Mouse (Mus musculus) adrenal gland, postnatal 14 days (tissue): ENCODE measurements around the gene Gm49396. TPM values are rescaled to one million over a fixed set of nuclear protein-coding genes. Genes with fewer than 3 reads are reported as not detected.

Experiments
- DNase-seq: peaks from one replicate; pipeline ENCODE4 v3.0.0; 2021; ENCODE audit warnings: mixed read lengths
- long read RNA-seq, 2 experiments: library from polyadenylated mRNA; stranded (forward); transcript quantifications; one replicate each; pipeline ENCODE4 v2.0.0; 2021
- total RNA-seq: library from RNA; stranded (reverse); gene quantifications from 2 replicates; pipeline ENCODE4 v1.2.3, GENCODE M21; 2021

Gene Gm49396
- total RNA-seq: 3.8 and 4.6 TPM in 2 replicates
- long read RNA-seq, experiment 1, partial matches to known transcripts: 5 of 22 reads
- long read RNA-seq, experiment 1, other reads (novel, unspliced or antisense): 16 of 22 reads
- long read RNA-seq, experiment 2, partial matches to known transcripts: 7 of 29 reads
- long read RNA-seq, experiment 2, other reads (novel, unspliced or antisense): 20 of 29 reads

DNA sequence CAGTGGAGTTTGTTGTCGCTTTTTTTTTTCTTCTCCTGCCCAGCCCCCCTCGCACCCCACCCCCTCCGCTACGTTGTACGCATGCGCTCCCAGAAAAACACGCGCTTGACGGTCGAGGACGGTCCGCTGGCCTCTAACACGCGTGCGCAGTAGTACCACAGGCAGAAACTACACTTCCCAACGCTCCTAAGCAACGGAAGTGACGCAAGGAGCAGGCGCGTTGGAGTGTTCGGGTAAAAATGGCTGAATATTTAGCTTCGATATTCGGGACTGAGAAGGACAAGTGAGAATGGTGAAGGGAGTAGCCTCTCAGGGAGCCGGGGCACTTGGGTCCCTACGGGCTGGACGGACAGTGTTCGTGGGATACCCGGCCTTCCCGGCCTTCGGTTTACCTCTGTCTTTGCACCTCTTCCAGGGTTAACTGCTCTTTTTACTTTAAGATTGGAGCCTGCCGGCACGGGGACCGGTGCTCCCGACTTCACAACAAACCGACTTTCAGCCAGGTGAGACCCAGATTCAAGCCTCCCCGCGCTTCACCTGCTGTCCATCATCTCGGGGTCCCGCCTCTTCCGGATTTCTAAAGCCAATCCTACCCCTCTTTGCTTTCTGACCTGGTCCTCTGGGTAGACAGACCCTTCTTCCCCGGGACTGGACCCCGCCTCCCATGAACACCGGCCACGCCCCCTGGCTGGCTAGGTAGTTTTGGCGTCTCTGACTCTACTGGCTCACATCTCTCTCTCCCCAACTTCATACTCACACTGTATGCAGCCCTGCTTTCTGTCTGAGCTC, at the start of gene Gm49396, which contains the start of the genes U2af1l4 and Psenen:
TSS of gene Gm49396 (plus strand) at position 228 of the 789 bp plus-strand sequence.
TSS of gene U2af1l4 (plus strand) at position 185 of the 789 bp plus-strand sequence.
TSS of gene Psenen (minus strand) at position 511 of the 789 bp plus-strand sequence.
- peak; percentile 98 for DNase-seq

GRCm38 (mm10) chr7:30515003-30515760, 48.0 kb upstream of the Gm49396 start:
- no peak for DNase-seq

- DNase-seq: no peak
Measured at GRCm38 (mm10) chr7:30518325-30518724, 44.8 kb upstream of the Gm49396 start.

- no peak for DNase-seq
Measured at GRCm38 (mm10) chr7:30520396-30520795, 42.7 kb upstream of the Gm49396 start.

- DNase-seq: no peak
Measured at GRCm38 (mm10) chr7:30520856-30521255, 42.3 kb upstream of the Gm49396 start.

DNA sequence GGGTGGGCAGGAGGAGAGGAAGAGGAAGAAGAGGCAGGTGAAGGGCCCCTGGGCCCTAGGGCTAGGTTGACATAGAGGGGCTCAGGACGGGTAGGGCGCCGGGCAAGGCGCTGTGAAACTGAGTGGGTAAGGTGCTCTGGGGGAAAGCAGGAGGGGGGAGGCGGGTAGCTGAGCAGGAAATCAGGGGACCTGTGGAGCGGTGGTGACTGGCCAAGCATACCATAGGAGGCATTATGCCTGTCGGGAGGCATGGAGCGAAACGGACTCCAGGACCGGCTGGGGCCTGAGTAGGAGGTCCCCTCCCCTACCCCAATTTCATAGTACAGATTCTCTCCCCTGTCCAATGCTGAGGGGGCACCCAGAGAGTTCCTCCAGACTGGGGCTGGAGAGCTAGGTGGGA, 40.3 kb upstream of the Gm49396 start:
- DNase-seq: no peak

DNA sequence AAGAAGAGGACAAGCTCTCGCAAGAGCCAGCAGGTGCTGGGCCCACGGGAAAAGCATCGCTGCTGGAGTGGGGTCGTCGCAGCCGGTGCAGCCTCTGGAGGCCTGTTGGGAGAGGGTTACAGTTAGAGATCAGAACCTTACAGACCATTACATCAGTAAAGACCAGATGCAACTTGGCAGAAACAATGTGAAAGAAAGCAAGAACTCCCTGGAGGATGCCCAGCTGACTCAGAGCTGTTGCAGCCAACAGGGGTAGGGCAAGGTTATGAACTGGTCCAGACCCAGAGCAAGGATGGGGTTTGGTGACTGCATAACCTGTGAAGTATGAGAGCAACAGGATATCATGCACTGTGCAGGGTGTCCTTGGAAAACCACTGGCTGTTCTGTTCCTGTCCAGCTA, 38.7 kb upstream of the Gm49396 start:
- peak; percentile 20 for DNase-seq

GRCm38 (mm10) chr7:30525954-30526353, 37.2 kb upstream of the Gm49396 start:
- DNase-seq: no peak

- no peak for DNase-seq
Measured at GRCm38 (mm10) chr7:30526399-30526798, 36.7 kb upstream of the Gm49396 start.

GRCm38 (mm10) chr7:30526981-30527380, 36.2 kb upstream of the Gm49396 start:
- no peak for DNase-seq

GRCm38 (mm10) chr7:30531291-30531815, 31.8 kb upstream of the Gm49396 start:
- no peak for DNase-seq

DNA sequence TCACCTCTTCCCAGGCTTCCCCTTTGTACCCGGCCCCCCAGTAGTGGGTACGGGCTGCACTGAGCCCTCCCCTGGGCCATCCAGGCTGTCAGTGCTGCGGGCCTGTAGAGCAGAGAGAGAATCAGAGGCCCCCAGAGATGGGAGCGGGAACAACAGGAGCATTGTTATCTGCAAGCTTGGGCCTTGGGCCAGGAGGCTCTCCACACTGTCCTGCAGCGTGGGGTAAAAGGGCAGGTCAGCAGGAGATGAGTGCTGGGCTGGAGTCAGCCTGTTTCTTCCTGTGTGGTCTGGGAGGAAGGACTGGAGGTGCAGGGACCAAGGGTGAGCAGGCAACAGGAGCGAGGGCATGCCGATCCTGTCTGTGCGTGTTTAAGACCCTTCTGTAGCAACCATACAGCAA, 30.2 kb upstream of the Gm49396 start:
- peak; percentile 57 for DNase-seq

GRCm38 (mm10) chr7:30533941-30534632, 29.1 kb upstream of the Gm49396 start:
- peak; percentile 16 for DNase-seq

GRCm38 (mm10) chr7:30534633-30535577, 28.2 kb upstream of the Gm49396 start, which contains the start of gene Arhgap33:
Gene Arhgap33, minus strand, starts transcription at chr7:30535060.
- DNase-seq: peak; percentile 97

- DNase-seq: no peak
Measured at GRCm38 (mm10) chr7:30540572-30540971, 22.6 kb upstream of the Gm49396 start.

DNA sequence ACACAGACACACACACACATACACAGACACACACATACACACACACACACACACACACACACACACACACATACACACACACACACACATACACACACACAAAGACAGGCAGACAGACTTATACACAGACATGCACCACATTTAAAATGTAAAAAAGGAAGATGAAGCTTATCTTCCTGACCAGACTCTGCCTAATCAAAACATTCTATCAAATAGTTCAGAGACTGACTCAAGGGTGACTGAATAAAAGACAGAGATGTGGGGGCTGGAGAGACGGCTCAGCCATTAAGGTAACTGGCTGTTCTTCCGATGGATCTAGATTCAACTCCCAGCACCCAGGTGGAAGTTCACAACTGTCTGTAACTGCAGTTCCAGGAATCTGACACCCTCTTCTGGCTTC, 18.8 kb upstream of the Gm49396 start:
- DNase-seq: no peak

GRCm38 (mm10) chr7:30549880-30550279, 13.3 kb upstream of the Gm49396 start:
- no peak for DNase-seq

GRCm38 (mm10) chr7:30550603-30551002, 12.5 kb upstream of the Gm49396 start:
- no peak for DNase-seq

GRCm38 (mm10) chr7:30551445-30552101, 11.6 kb upstream of the Gm49396 start:
- peak; percentile 61 for DNase-seq
